In the genomic region with DNA sequence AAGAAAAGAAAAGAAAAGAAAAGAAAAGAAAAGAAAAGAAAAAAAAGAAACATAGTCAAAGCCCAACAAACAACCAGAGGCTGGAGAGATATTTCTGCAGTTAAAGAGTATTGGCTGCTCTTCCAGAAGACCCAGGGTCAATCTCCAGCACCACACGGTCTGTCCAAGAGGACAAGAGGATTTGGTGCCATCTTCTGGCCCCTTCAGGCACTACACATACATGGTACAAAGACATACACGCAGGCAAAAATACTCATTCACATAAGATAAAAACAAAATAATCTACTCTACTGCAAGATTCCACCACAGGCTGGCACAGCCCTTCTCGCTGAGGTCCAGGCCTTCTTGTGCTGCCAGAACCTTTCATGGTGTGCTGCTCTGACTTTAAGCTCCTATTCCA, we compare ENCODE assay signal across 10 mouse cellular contexts. TPM values are rescaled to one million over a fixed set of nuclear protein-coding genes. Genes with fewer than 3 reads are reported as not detected.
DNase-seq lines count a peak whose midpoint lies in the region; ATAC-seq and TF ChIP-seq lines count a peak whose summit lies in the region.
"Had no signal": no experiment of that assay in that cellular context is flagged by ENCODE, and none has a peak within 500 bp of the region (broad histone marks: within the 10 kb centered on the region; RNA-seq: fewer than 3 reads in every experiment).

No protein-coding gene starts in this region.

- whole genome bisulfite sequencing in heart, postnatal 0 days: 24% methylated on average over 3 of the region's 3 CpGs
- WGBS in heart, embryonic 10.5 days: 40% methylated on average over 3 of the region's 3 CpGs
- WGBS in lung, embryonic 14.5 days: 35% methylated on average over 3 of the region's 3 CpGs

- no peak for ATAC-seq in heart, postnatal 0 days (ENCODE audit: insufficient read depth, low read depth)
- ATAC-seq in lung, embryonic 14.5 days (ENCODE audit: insufficient read depth): no peak

- no peak for TF ChIP-seq EP300 in heart, postnatal 0 days (IDR thresholded peaks at IDR 0.05; ENCODE audit: low read depth)

- H3K27me3 ChIP-seq in heart, postnatal 0 days (ENCODE audit: control insufficient read depth, insufficient read depth, low read length): peaks cover 12% of the 10 kb centered on the region
- H3K27me3 ChIP-seq in heart, embryonic 10.5 days (ENCODE audit: insufficient read depth, poor library complexity, severe bottlenecking): no peaks in the 10 kb centered on the region
- no peaks in the 10 kb centered on the region for H3K27me3 ChIP-seq in lung, embryonic 14.5 days (ENCODE audit: insufficient read depth, low read length)
- H3K27me3 ChIP-seq: embryonic facial prominence, embryonic 13.5 days had no signal

- no peak overlapping the region for H3K27ac ChIP-seq in heart, postnatal 0 days (ENCODE audit: low read depth)
- no peak overlapping the region for H3K27ac ChIP-seq in heart, embryonic 10.5 days
- no peak overlapping the region for H3K27ac ChIP-seq in lung, embryonic 14.5 days (ENCODE audit: low read depth)
- H3K27ac ChIP-seq: embryonic facial prominence, embryonic 13.5 days; macrophage had no signal

- H3K4me3 ChIP-seq in heart, postnatal 0 days (ENCODE audit: low read depth, low read length): no peak overlapping the region
- no peak overlapping the region for H3K4me3 ChIP-seq in heart, embryonic 10.5 days
- no peak overlapping the region for H3K4me3 ChIP-seq in lung, embryonic 14.5 days (ENCODE audit: low read depth, low read length)
- H3K4me3 ChIP-seq: embryonic facial prominence, embryonic 13.5 days had no signal

- H3K36me3 ChIP-seq in heart, postnatal 0 days (replicated peaks; ENCODE audit: control insufficient read depth, insufficient read depth, low read length): no peaks in the 10 kb centered on the region
- no peaks in the 10 kb centered on the region for H3K36me3 ChIP-seq in heart, embryonic 10.5 days
- no peaks in the 10 kb centered on the region for H3K36me3 ChIP-seq in lung, embryonic 14.5 days (ENCODE audit: insufficient read depth)
- H3K36me3 ChIP-seq: embryonic facial prominence, embryonic 13.5 days had no signal

- H3K9ac ChIP-seq in heart, postnatal 0 days (replicated peaks; ENCODE audit: low read depth, low read length): no peak overlapping the region
- H3K9ac ChIP-seq in lung, embryonic 14.5 days: no peak overlapping the region
- H3K9ac ChIP-seq: embryonic facial prominence, embryonic 13.5 days had no signal

- DNase-seq in heart, postnatal 0 days (ENCODE audit: low spot score): no peak
- no peak for DNase-seq in heart, embryonic 10.5 days (ENCODE audit: low spot score)
- peak; percentile 74 for DNase-seq in 3T3-L1 (ENCODE audit: low read depth, low spot score)
- peak; percentile 55 for DNase-seq in MN1 (ENCODE audit: low spot score)
- peak; percentile 40 for DNase-seq in embryo, embryonic 9.5 days (ENCODE audit: extremely low spot score)
- peak; percentile 83 for DNase-seq in lung, embryonic 14.5 days
- DNase-seq in thymus, postnatal 0 days (ENCODE audit: low spot score): peak; percentile 29
- DNase-seq in heart, adult 11 months: no peak

- H3K9me3 ChIP-seq in heart, postnatal 0 days (replicated peaks; ENCODE audit: control insufficient read depth, low read length): no peaks in the 10 kb centered on the region
- H3K9me3 ChIP-seq in heart, embryonic 10.5 days: no peaks in the 10 kb centered on the region
- H3K9me3 ChIP-seq in lung, embryonic 14.5 days (ENCODE audit: low read depth, low read length): no peaks in the 10 kb centered on the region
- H3K9me3 ChIP-seq: embryonic facial prominence, embryonic 13.5 days had no signal

- peak; percentile 40 for TF ChIP-seq CTCF in heart, postnatal 0 days (IDR thresholded peaks at IDR 0.05; ENCODE audit: low read depth)
- TF ChIP-seq CTCF in lung, embryonic 14.5 days (IDR thresholded peaks at IDR 0.05; ENCODE audit: low read depth): peak; percentile 62

- H3K4me2 ChIP-seq in heart, postnatal 0 days (ENCODE audit: low read depth, low read length): no peak overlapping the region
- H3K4me2 ChIP-seq in lung, embryonic 14.5 days: no peak overlapping the region
- H3K4me2 ChIP-seq: embryonic facial prominence, embryonic 13.5 days had no signal

- H3K4me1 ChIP-seq in heart, postnatal 0 days (ENCODE audit: control insufficient read depth, insufficient read depth): no peaks in the 10 kb centered on the region
- 0 out of 2 replicates have a peak, but pooled peaks cover 2% of the 10 kb centered on the region for H3K4me1 ChIP-seq in heart, embryonic 10.5 days
- H3K4me1 ChIP-seq in lung, embryonic 14.5 days (ENCODE audit: insufficient read depth): no peaks in the 10 kb centered on the region
- H3K4me1 ChIP-seq: embryonic facial prominence, embryonic 13.5 days had no signal

RNA-seq across cellular contexts. Expression of gene Ppp1r26, which starts 23.4 kb away (rescaled TPM):
- 4.4 and 18.0 TPM in 2 replicates for total RNA-seq in heart, postnatal 0 days (2014; rRNA removed; ENCODE audit: low replicate concordance)
- 1.7 and 2.0 TPM in 2 replicates for polyA plus RNA-seq in heart, postnatal 0 days (2015; fragmentation: Nextera tagmentation; extraction: Ambion mirVana)
- 3.6 and 3.7 TPM in 2 replicates for polyA plus RNA-seq in heart, embryonic 10.5 days (2016; fragmentation: Nextera tagmentation; extraction: Ambion mirVana)
- polyA plus RNA-seq in lung, embryonic 14.5 days (2014; fragmentation: Nextera tagmentation; extraction: Ambion mirVana): 5.9 and 6.8 TPM in 2 replicates
- polyA plus RNA-seq in thymus, postnatal 0 days (2015; fragmentation: Nextera tagmentation; extraction: Ambion mirVana): 0.16 and 0.24 TPM in 2 replicates

RNA-seq across cellular contexts. Expression of gene 1700007K13Rik, which starts 43.0 kb away (rescaled TPM):
- total RNA-seq in heart, postnatal 0 days (2014; rRNA removed; ENCODE audit: low replicate concordance): not detected in 2 replicates
- polyA plus RNA-seq in heart, postnatal 0 days (2015; fragmentation: Nextera tagmentation; extraction: Ambion mirVana): 0.15 and 0.65 TPM in 2 replicates
- polyA plus RNA-seq in heart, embryonic 10.5 days (2016; fragmentation: Nextera tagmentation; extraction: Ambion mirVana): 0.54 and 0.72 TPM in 2 replicates
- polyA plus RNA-seq in lung, embryonic 14.5 days (2014; fragmentation: Nextera tagmentation; extraction: Ambion mirVana): 1.3 TPM in 1 of 2 replicates, not detected in the other
- polyA plus RNA-seq in thymus, postnatal 0 days (2015; fragmentation: Nextera tagmentation; extraction: Ambion mirVana): 0.57 and 1.3 TPM in 2 replicates
- polyA plus RNA-seq: macrophage had no signal

RNA-seq across cellular contexts. Expression of gene Mrps2, which starts 44.7 kb away (rescaled TPM):
- total RNA-seq in heart, postnatal 0 days (2014; rRNA removed; ENCODE audit: low replicate concordance): 29.8 and 37.1 TPM in 2 replicates
- 40.9 and 45.0 TPM in 2 replicates for polyA plus RNA-seq in heart, postnatal 0 days (2015; fragmentation: Nextera tagmentation; extraction: Ambion mirVana)
- 60.7 and 67.7 TPM in 2 replicates for polyA plus RNA-seq in heart, embryonic 10.5 days (2016; fragmentation: Nextera tagmentation; extraction: Ambion mirVana)
- polyA plus RNA-seq in lung, embryonic 14.5 days (2014; fragmentation: Nextera tagmentation; extraction: Ambion mirVana): 58.5 and 59.9 TPM in 2 replicates
- polyA plus RNA-seq in thymus, postnatal 0 days (2015; fragmentation: Nextera tagmentation; extraction: Ambion mirVana): 34.4 and 39.5 TPM in 2 replicates

Comparison
In these comparisons a context has a peak if more than half of its experiments do, and no peak if none do; other contexts are left out.
1. DNase-seq: peak in 3T3-L1 (single experiment), MN1 (single experiment), embryo, embryonic 9.5 days (single experiment), lung, embryonic 14.5 days (single experiment) and thymus, postnatal 0 days (single experiment); none in heart, postnatal 0 days (single experiment), heart, embryonic 10.5 days (single experiment) and heart, adult 11 months (single experiment).